Mouse (Mus musculus) myocyte (in vitro differentiated cells): ENCODE results near the gene Edem3. TPM values are rescaled to one million over a fixed set of nuclear protein-coding genes. Genes with fewer than 3 reads are reported as not detected.

Experiments used
- H3K27me3 ChIP-seq: one replicate; pipeline ENCODE4 v1.6.1; 2011; ENCODE audit not compliant: control insufficient read depth, insufficient read depth, insufficient read length
- H3K36me3 ChIP-seq: one replicate; pipeline ENCODE4 v1.6.1; 2011; ENCODE audit not compliant: control insufficient read depth, insufficient read depth
- H3K4me2 ChIP-seq: one replicate; pipeline ENCODE4 v1.6.1; 2011; ENCODE audit warnings: low read depth, control low read depth
- H3K4me3 ChIP-seq: one replicate; pipeline ENCODE4 v1.5.1; 2011; ENCODE audit warnings: mild to moderate bottlenecking, control low read depth, moderate library complexity
- H3K79me2 ChIP-seq: one replicate; pipeline ENCODE4 v1.6.1; 2011; ENCODE audit not compliant: control insufficient read depth, insufficient read depth
- H3ac ChIP-seq: one replicate; pipeline ENCODE4 v1.6.1; 2011; ENCODE audit not compliant: control insufficient read depth, insufficient read length
- CEBPB ChIP-seq: IDR thresholded peaks from 2 replicates; pipeline ENCODE4 v1.6.1; 2011; ENCODE audit warnings: mild to moderate bottlenecking, moderate library complexity; ENCODE audit not compliant: poor library complexity, insufficient read depth, severe bottlenecking
- E2F4 ChIP-seq: IDR thresholded peaks from one replicate; pipeline ENCODE4 v1.6.1; 2011; ENCODE audit warnings: mild to moderate bottlenecking, control low read depth, moderate library complexity; ENCODE audit not compliant: insufficient read depth
- MAX ChIP-seq: IDR thresholded peaks from one replicate; pipeline ENCODE4 v1.6.1; 2011; ENCODE audit warnings: low read depth, mild to moderate bottlenecking, control low read depth
- MYOD1 ChIP-seq, 3 experiments: IDR thresholded peaks; one replicate each; pipeline ENCODE4 v1.6.1; 2011; ENCODE audit warnings: control low read depth in 2 of 3, low read depth in 2 of 3, mild to moderate bottlenecking in 2 of 3, moderate library complexity in 1 of 3; ENCODE audit not compliant: insufficient read length in 2 of 3, control insufficient read depth in 1 of 3
- MYOG ChIP-seq, 3 experiments: IDR thresholded peaks; one replicate each; pipeline ENCODE4 v1.6.1; 2011; ENCODE audit warnings: control low read depth in 2 of 3, low read depth in 2 of 3, mild to moderate bottlenecking in 2 of 3; ENCODE audit not compliant: insufficient read length in 2 of 3, control insufficient read depth in 1 of 3, insufficient read depth in 1 of 3
- POLR2A ChIP-seq: IDR thresholded peaks from one replicate; pipeline ENCODE4 v1.6.1; 2011; ENCODE audit warnings: low read depth, mild to moderate bottlenecking, control low read depth, moderate library complexity; ENCODE audit not compliant: insufficient read length
- POLR2AphosphoS2 ChIP-seq: IDR thresholded peaks from one replicate; pipeline ENCODE4 v1.6.1; 2011; ENCODE audit warnings: low read depth, control low read depth; ENCODE audit not compliant: insufficient read length
- REST ChIP-seq: IDR thresholded peaks from one replicate; pipeline ENCODE4 v1.6.1; 2011; ENCODE audit warnings: mild to moderate bottlenecking, control low read depth, moderate library complexity; ENCODE audit not compliant: insufficient read depth, insufficient read length
- SRF ChIP-seq: IDR thresholded peaks from one replicate; pipeline ENCODE4 v1.6.1; 2011; ENCODE audit warnings: low read depth; ENCODE audit not compliant: control insufficient read depth, insufficient read length
- TCF12 ChIP-seq: IDR thresholded peaks from one replicate; pipeline ENCODE4 v1.6.1; 2011; ENCODE audit warnings: mild to moderate bottlenecking, control low read depth; ENCODE audit not compliant: poor library complexity, insufficient read depth, severe bottlenecking
- TCF3 ChIP-seq: IDR thresholded peaks from one replicate; pipeline ENCODE4 v1.6.1; 2011; ENCODE audit warnings: low read depth, control low read depth; ENCODE audit not compliant: insufficient read length
- USF1 ChIP-seq: IDR thresholded peaks from one replicate; pipeline ENCODE4 v1.6.1; 2011; ENCODE audit warnings: low read depth, mild to moderate bottlenecking, control low read depth, moderate library complexity
- polyA plus RNA-seq: library from polyadenylated mRNA; unstranded; fragments of >200 nt; fragmentation: generic; extraction: Trizol; gene quantifications from one replicate; pipeline ENCODE4 v1.2.1, GENCODE M21; 2012; ENCODE audit warnings: missing spikeins

Gene Edem3
- polyA plus RNA-seq, 1 experiment: 10.0 TPM

DNA sequence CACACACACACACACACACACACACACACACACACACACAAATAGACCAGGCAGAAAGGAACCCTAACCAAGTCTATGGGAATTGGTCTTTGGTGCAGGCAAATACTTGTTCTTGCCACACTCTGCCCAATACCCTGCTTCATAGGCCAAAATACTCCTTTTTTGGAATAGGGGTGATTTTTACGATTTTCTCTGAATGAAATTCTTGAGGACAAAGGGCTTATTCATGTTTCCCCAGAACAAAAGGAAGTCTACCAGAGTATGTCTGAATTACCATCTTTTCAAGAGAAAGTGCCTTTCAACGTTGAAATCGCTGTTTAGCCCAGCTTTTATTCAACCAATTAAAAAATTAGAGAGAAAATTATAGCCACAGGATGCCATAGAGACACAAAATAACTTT lies 96.8 kb downstream of the Edem3 start:
- no peaks in the 10 kb centered on the region for H3K36me3 ChIP-seq
- no peaks in the 10 kb centered on the region for H3K27me3 ChIP-seq
- TF ChIP-seq MYOD1 (IDR thresholded peaks at IDR 0.05; ENCODE audit: control insufficient read depth in 1 of 3, insufficient read length in 2 of 3, low read depth in 2 of 3): no peak
- TF ChIP-seq POLR2A: no peak
- TF ChIP-seq CEBPB: no peak
- no peak for TF ChIP-seq REST
- no peak for TF ChIP-seq POLR2AphosphoS2
- TF ChIP-seq TCF3: no peak
- TF ChIP-seq TCF12: no peak
- no peak for TF ChIP-seq SRF
- TF ChIP-seq MAX: no peak
- TF ChIP-seq USF1: no peak
- TF ChIP-seq E2F4: no peak
- no peak for TF ChIP-seq MYOG (IDR thresholded peaks at IDR 0.05; ENCODE audit: control insufficient read depth in 1 of 3, insufficient read depth in 1 of 3, insufficient read length in 2 of 3, low read depth in 2 of 3)
- no peak overlapping the region for H3ac ChIP-seq
- H3K4me3 ChIP-seq: no peak overlapping the region
- H3K79me2 ChIP-seq: no peaks in the 10 kb centered on the region
- no peak overlapping the region for H3K4me2 ChIP-seq

DNA sequence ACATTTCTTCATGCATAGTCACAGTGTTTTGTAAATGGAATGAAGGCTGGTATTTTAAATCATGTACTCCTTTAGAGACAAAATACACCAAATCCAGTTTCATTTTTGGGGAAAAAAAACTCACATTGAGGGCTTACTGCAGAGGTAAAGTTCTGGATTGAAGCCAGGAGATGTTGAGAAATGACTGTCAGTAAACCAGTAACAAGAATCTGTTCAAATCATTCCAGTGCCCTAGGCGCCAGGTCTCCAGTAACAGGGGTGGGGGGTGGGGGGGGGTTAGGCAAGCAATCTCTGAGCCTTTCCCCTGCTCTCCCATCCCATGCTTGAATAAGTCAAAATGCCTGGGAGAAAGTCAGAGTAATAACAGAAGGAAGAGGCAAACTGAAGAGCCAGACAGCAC lies 100.4 kb downstream of the Edem3 start:
- H3K4me3 ChIP-seq: no peak overlapping the region
- no peaks in the 10 kb centered on the region for H3K79me2 ChIP-seq
- H3ac ChIP-seq: no peak overlapping the region
- H3K4me2 ChIP-seq: no peak overlapping the region
- H3K27me3 ChIP-seq: no peaks in the 10 kb centered on the region
- TF ChIP-seq SRF (no peak), POLR2A (no peak), TCF12 (no peak), MYOD1 (IDR thresholded peaks at IDR 0.05; ENCODE audit: control insufficient read depth in 1 of 3, insufficient read length in 2 of 3, low read depth in 2 of 3) (no peak), USF1 (no peak), POLR2AphosphoS2 (no peak), E2F4 (no peak), REST (no peak), TCF3 (no peak), CEBPB (no peak), MAX (no peak), MYOG (IDR thresholded peaks at IDR 0.05; ENCODE audit: control insufficient read depth in 1 of 3, insufficient read depth in 1 of 3, insufficient read length in 2 of 3, low read depth in 2 of 3) (no peak)
- no peaks in the 10 kb centered on the region for H3K36me3 ChIP-seq

DNA sequence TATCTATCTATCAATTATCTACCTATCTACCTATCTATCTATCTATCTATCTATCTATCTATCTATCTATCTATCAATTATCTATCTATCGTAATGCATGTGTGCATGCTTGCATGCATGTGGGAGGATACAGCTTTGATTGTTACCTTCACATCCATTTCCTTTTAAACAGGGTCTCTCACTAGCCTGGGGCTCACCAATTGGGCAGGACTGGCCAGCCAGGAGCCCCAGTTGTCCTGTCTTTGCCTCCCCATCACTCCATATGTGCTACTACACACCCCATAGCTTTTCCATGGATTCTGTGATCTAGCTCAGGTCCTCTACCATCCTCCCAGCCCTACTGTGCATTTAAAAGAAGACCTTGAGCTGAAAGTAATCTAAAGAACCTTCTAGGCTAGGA lies 103.3 kb downstream of the Edem3 start:
- Histone ChIP-seq H3K27me3 (no peaks in the 10 kb centered on the region), H3ac (no peak overlapping the region)

DNA sequence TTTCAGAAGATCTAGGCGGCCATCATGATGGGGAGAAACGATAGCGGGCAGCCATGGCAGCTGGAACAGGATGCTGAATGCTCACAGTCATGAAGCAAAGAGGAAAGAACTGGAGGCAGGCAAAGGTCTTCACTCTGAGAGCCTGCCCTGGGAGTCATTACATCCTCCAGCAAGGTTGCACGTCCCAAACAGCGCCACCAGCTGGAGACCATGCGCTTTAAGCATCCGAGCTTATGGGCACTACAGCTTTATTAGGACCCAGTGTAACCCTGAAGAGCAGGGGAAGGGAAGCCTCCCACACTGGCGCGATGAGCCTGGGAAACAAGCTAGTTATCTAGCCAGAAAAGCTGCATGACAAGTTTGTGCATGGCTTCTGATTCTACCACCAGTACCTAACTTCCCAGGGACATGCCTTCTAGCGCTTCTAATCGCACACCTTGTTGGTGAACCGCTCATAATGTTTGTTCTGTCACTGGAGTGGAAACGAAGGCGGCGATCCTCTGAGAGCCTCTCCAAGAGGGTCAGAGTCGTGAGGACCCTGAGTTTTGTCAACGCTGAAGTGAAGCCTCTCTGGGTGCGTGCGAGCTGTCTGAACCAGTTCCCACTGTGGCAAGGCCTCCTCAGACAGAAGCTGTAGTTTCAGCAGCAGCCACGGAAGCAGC lies 106.3 kb downstream of the Edem3 start:
- TF ChIP-seq MYOD1 (IDR thresholded peaks at IDR 0.05; ENCODE audit: control insufficient read depth in 1 of 3, insufficient read length in 2 of 3, low read depth in 2 of 3): no peak
- TF ChIP-seq USF1: no peak
- no peak for TF ChIP-seq POLR2A
- no peak for TF ChIP-seq REST
- no peak for TF ChIP-seq SRF
- TF ChIP-seq E2F4: no peak
- no peak for TF ChIP-seq MYOG (IDR thresholded peaks at IDR 0.05; ENCODE audit: control insufficient read depth in 1 of 3, insufficient read depth in 1 of 3, insufficient read length in 2 of 3, low read depth in 2 of 3)
- TF ChIP-seq TCF3: no peak
- no peak for TF ChIP-seq TCF12
- TF ChIP-seq MAX: no peak
- no peak for TF ChIP-seq POLR2AphosphoS2

More for the DNA sequence above, 103.3 kb downstream of the Edem3 start:
- no peaks in the 10 kb centered on the region for H3K79me2 ChIP-seq
- H3K4me3 ChIP-seq: no peak overlapping the region
- TF ChIP-seq E2F4: no peak
- no peak for TF ChIP-seq MYOD1 (IDR thresholded peaks at IDR 0.05; ENCODE audit: control insufficient read depth in 1 of 3, insufficient read length in 2 of 3, low read depth in 2 of 3)
- TF ChIP-seq REST: no peak
- no peak for TF ChIP-seq POLR2AphosphoS2
- TF ChIP-seq CEBPB: no peak
- no peaks in the 10 kb centered on the region for H3K36me3 ChIP-seq
- no peak overlapping the region for H3K4me2 ChIP-seq

DNA sequence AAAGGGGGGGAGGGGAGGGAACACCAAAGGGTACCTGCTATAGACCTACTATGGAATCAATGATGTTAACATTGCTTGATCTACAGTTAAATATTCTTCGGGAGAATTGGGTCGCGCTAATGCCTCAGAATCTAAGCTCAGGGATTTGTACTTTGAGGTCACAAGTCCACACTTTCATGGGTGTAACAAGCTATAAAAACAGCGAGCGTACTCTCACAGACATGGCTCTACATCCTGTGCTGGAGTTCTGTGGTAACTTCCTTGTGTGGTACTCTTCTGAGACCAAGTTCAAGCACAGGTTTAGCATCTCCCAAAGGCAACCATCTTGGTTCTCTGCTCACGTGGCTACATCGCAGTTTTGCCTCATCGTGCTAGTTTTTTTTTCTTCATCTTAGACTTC lies 106.9 kb downstream of the Edem3 start:
- Histone ChIP-seq H3K4me2 (no peak overlapping the region), H3K79me2 (no peaks in the 10 kb centered on the region), H3K27me3 (no peaks in the 10 kb centered on the region), H3ac (no peak overlapping the region), H3K4me3 (no peak overlapping the region), H3K36me3 (no peaks in the 10 kb centered on the region)
- TF ChIP-seq E2F4 (no peak), CEBPB (no peak), MAX (no peak), POLR2A (no peak), REST (no peak), USF1 (no peak), MYOD1 (IDR thresholded peaks at IDR 0.05; ENCODE audit: control insufficient read depth in 1 of 3, insufficient read length in 2 of 3, low read depth in 2 of 3) (no peak), TCF3 (no peak), SRF (no peak), MYOG (IDR thresholded peaks at IDR 0.05; ENCODE audit: control insufficient read depth in 1 of 3, insufficient read depth in 1 of 3, insufficient read length in 2 of 3, low read depth in 2 of 3) (no peak), POLR2AphosphoS2 (no peak), TCF12 (no peak)

More for the DNA sequence above, 106.3 kb downstream of the Edem3 start:
- no peaks in the 10 kb centered on the region for H3K27me3 ChIP-seq
- no peaks in the 10 kb centered on the region for H3K36me3 ChIP-seq
- no peak overlapping the region for H3K4me2 ChIP-seq
- H3K4me3 ChIP-seq: no peak overlapping the region
- no peaks in the 10 kb centered on the region for H3K79me2 ChIP-seq
- H3ac ChIP-seq: no peak overlapping the region
